Mouse (Mus musculus) midbrain, embryonic 15.5 days (tissue): ENCODE measurements around the gene Cfap97. TPM values are rescaled to one million over a fixed set of nuclear protein-coding genes. Genes with fewer than 3 reads are reported as not detected.

ENCODE experiments used
- ATAC-seq: fragments of 200-750 bp; cut with Nextera tagmentation; replicated peaks from 2 replicates; pipeline ENCODE4 v1.8.0; 2017; ENCODE audit warnings: moderate TSS enrichment
- H3K27ac ChIP-seq: fragments of 300-500 bp; sonication (generic); 2 replicates; pipeline ENCODE4 v1.5.1; 2015; ENCODE audit warnings: mild to moderate bottlenecking, inconsistent platforms
- H3K27me3 ChIP-seq: fragments of 300-500 bp; sonication (generic); replicated peaks from 2 replicates; pipeline ENCODE4 v1.6.1; 2015; ENCODE audit warnings: inconsistent platforms
- H3K36me3 ChIP-seq: fragments of 300-500 bp; sonication (generic); replicated peaks from 2 replicates; pipeline ENCODE4 v1.6.1; 2015; ENCODE audit warnings: inconsistent platforms
- H3K4me1 ChIP-seq: fragments of 300-500 bp; sonication (generic); 2 replicates; pipeline ENCODE4 v1.6.1; 2015; ENCODE audit warnings: inconsistent platforms
- H3K4me2 ChIP-seq: fragments of 300-500 bp; sonication (generic); 2 replicates; pipeline ENCODE4 v1.6.1; 2015; ENCODE audit warnings: inconsistent platforms, mild to moderate bottlenecking, moderate library complexity
- H3K4me3 ChIP-seq: fragments of 300-500 bp; sonication (generic); 2 replicates; pipeline ENCODE4 v1.5.1; 2015; ENCODE audit warnings: mild to moderate bottlenecking, inconsistent platforms
- H3K9ac ChIP-seq: fragments of 300-500 bp; sonication (generic); 2 replicates; pipeline ENCODE4 v1.6.1; 2015; ENCODE audit warnings: mild to moderate bottlenecking, inconsistent platforms
- H3K9me3 ChIP-seq: fragments of 300-500 bp; sonication (generic); 2 replicates; pipeline ENCODE4 v1.6.1; 2016; ENCODE audit warnings: inconsistent platforms
- WGBS: fragments of 180-500 bp; shearing (Covaris S2); methylation state at CpG from one replicate; pipeline ENCODE4 v1.1.7; 2015; ENCODE audit warnings: mixed read lengths; 5-methylcytosine and 5-hydroxymethylcytosine counted together
- microRNA-seq: library from miRNA; unstranded; fragments of <30 nt; microRNA quantifications from one replicate; pipeline ENCODE4, GENCODE M21; 2016
- polyA plus RNA-seq: library from polyadenylated mRNA; unstranded; fragments of >200 nt; fragmentation: Nextera tagmentation; extraction: Ambion mirVana; gene quantifications from 2 replicates; pipeline ENCODE4 v1.2.1, GENCODE M21; 2015

The Cfap97 gene
- polyA plus RNA-seq, 1 experiment from 2014 or later: 29.2 TPM

- no peaks in the 10 kb centered on the region for H3K4me1 ChIP-seq
- no peak overlapping the region for H3K27ac ChIP-seq
- H3K9me3 ChIP-seq: no peaks in the 10 kb centered on the region
- WGBS: 50% methylated on average over 7 of the region's 7 CpGs
- no peak overlapping the region for H3K4me3 ChIP-seq
- H3K4me2 ChIP-seq: no peak overlapping the region
- no peak for ATAC-seq
- H3K27me3 ChIP-seq: peaks cover 19% of the 10 kb centered on the region
- no peak overlapping the region for H3K9ac ChIP-seq
- H3K36me3 ChIP-seq: no peaks in the 10 kb centered on the region
These were observed 91.4 kb downstream of the Cfap97 start for GRCm38 (mm10) chr8:46242946-46243345.

Small RNAs within 50 kb of the gene (microRNA-seq; reads per million reads assigned to microRNA genes)
- gene Gm23812: not detected

Other genes with a start within 250 kb of the Cfap97 start
- 0.12 and 0.29 TPM in 2 replicates for gene Ccdc110, start 217.2 kb upstream of the Cfap97 start, polyA plus RNA-seq
- gene 1700029J07Rik, start 176.5 kb upstream of the Cfap97 start, polyA plus RNA-seq: 5.5 and 6.5 TPM in 2 replicates
- 56.0 and 64.0 TPM in 2 replicates for gene Ufsp2, start 176.2 kb upstream of the Cfap97 start, polyA plus RNA-seq
- 0.52 and 0.66 TPM in 2 replicates for gene Lrp2bp, start 152.5 kb upstream of the Cfap97 start, polyA plus RNA-seq
- gene Ankrd37, start 146.1 kb upstream of the Cfap97 start, polyA plus RNA-seq: 39.7 and 45.3 TPM in 2 replicates
- gene Snx25, start 388 bp downstream of the Cfap97 start, polyA plus RNA-seq: 9.9 and 10.5 TPM in 2 replicates
- 811 and 847 TPM in 2 replicates for gene Slc25a4, start 59.5 kb downstream of the Cfap97 start, polyA plus RNA-seq
- gene Helt, start 142.9 kb downstream of the Cfap97 start, polyA plus RNA-seq: 5.4 and 5.8 TPM in 2 replicates